Mouse (Mus musculus): ENCODE measurements around the gene Epha2.

DNA sequence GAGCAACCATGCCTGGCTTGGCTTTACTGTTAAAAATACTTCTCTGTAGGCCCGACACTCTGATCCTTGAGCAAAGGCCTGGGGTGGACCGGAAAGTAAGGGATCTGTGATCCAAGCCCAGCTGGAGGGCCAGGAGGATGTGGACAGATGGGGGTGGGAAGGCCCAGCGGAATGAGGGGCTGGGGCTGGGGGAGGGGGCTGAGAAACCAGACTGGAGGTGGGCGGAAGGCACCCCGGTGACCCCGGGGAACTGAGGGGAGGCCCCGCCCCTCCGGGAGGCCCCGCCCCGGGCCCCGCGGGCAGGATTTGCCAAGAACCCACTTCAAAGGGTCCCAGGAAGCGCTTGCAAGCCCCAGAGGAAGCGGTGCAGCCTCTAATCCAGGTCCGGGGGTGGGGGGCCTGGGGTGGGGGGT is 5.3 kb upstream of the Epha2 start:
- TF ChIP-seq CTCF (IDR thresholded peaks at IDR 0.05; ENCODE audit: extremely low read depth, insufficient read depth, low read length), result no peak
- no peak for TF ChIP-seq POLR2A (IDR thresholded peaks at IDR 0.05; ENCODE audit: extremely low read depth, insufficient read depth, low read length)

All from cortical plate, adult 2 months (tissue).